Mouse (Mus musculus) C2C12 (cell line): ENCODE measurements around the gene Tesk1.

Source experiments
- CEBPB ChIP-seq: IDR thresholded peaks from one replicate; pipeline ENCODE4 v1.6.1; 2011; ENCODE audit warnings: low read depth, mild to moderate bottlenecking, control low read depth, moderate library complexity
- CTCF ChIP-seq: IDR thresholded peaks from one replicate; pipeline ENCODE4 v1.5.1; 2011; ENCODE audit not compliant: control insufficient read depth, insufficient read depth, insufficient read length
- FOSL1 ChIP-seq: IDR thresholded peaks from one replicate; pipeline ENCODE4 v1.8.0; 2011; ENCODE audit warnings: mild to moderate bottlenecking, low read length; ENCODE audit not compliant: poor library complexity, insufficient read depth, severe bottlenecking
- MAX ChIP-seq: IDR thresholded peaks from one replicate; pipeline ENCODE4 v1.6.1; 2011; ENCODE audit warnings: mild to moderate bottlenecking, control low read depth
- MYOD1 ChIP-seq: IDR thresholded peaks from one replicate; pipeline ENCODE4 v1.6.1; 2011; ENCODE audit warnings: low read depth; ENCODE audit not compliant: control insufficient read depth, insufficient read length
- USF1 ChIP-seq: IDR thresholded peaks from one replicate; pipeline ENCODE4 v1.6.1; 2011; ENCODE audit warnings: low read depth, mild to moderate bottlenecking, control low read depth, moderate library complexity

DNA sequence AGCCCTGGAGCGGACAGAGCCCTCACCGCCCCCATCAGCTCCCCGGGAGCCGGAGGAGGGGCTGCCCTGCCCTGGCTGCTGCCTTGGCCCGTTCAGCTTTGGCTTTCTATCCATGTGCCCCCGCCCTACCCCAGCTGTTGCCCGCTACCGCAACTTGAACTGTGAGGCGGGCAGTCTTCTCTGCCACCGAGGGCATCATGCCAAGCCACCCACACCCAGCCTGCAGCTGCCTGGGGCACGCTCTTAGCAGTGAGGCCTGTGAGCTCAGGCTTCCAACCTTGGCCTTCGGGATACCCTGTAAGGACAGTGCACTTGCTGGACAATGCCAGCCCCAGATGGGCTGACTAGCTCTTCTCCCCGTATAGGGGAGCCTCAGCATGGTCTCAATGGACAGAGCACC lies 5.5 kb downstream of the Tesk1 start:
- TF ChIP-seq CTCF (no peak), USF1 (no peak), MAX (no peak), MYOD1 (peak; percentile 87), CEBPB (no peak), FOSL1 (no peak)
